Mouse (Mus musculus) cerebellum, adult 2 months (tissue): ENCODE data around the gene Unc79.

Experiments
- CTCF ChIP-seq: fragments of 200-500 bp; IDR thresholded peaks from 2 replicates; pipeline ENCODE4 v1.5.1; 2011; ENCODE audit warnings: low read depth, mild to moderate bottlenecking, control low read depth, low read length, moderate library complexity, borderline replicate concordance; ENCODE audit not compliant: insufficient read depth
- POLR2A ChIP-seq: fragments of 200-500 bp; IDR thresholded peaks from 2 replicates; pipeline ENCODE4 v1.6.1; 2011; ENCODE audit warnings: low read length, control low read depth, borderline replicate concordance; ENCODE audit not compliant: insufficient read depth

GRCm38 (mm10) chr12:103059321-103060053 is 110.8 kb downstream of the Unc79 start:
- TF ChIP-seq CTCF: no peak
- TF ChIP-seq POLR2A: no peak
